Mouse (Mus musculus) right cerebral cortex, adult 18-20 months (tissue): ENCODE data around the gene Ccdc181.

Experiments used
- DNase-seq: peaks from one replicate; pipeline ENCODE4 v3.0.0; 2022; ENCODE audit warnings: mixed read lengths

The Ccdc181 gene

DNA sequence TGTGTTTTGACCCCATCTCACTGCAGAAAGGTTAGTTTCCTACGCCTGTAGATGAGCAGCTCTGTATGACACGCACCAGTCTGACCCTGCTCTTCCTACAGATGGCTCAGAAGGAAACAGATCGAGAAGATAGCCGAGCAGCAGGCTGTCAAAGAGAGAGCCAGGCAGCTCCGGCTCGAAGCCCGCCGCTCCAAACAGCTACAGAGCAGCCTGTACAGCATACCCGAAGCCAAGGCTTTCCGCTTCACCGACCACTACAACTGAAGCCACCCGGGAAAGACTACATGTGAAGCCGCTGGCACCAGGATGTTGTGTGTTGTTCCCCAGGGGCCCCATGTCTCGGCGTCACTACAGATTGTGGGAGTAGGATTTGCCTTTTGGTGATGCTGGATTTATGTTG lies 12.0 kb downstream of the Ccdc181 start:
- no peak for DNase-seq

GRCm38 (mm10) chr1:164292040-164292439 lies 16.7 kb downstream of the Ccdc181 start:
- no peak for DNase-seq

- DNase-seq = no peak
These were observed 18.7 kb downstream of the Ccdc181 start for GRCm38 (mm10) chr1:164294071-164294470.

GRCm38 (mm10) chr1:164296473-164296872 lies 21.1 kb downstream of the Ccdc181 start:
- DNase-seq = no peak

DNA sequence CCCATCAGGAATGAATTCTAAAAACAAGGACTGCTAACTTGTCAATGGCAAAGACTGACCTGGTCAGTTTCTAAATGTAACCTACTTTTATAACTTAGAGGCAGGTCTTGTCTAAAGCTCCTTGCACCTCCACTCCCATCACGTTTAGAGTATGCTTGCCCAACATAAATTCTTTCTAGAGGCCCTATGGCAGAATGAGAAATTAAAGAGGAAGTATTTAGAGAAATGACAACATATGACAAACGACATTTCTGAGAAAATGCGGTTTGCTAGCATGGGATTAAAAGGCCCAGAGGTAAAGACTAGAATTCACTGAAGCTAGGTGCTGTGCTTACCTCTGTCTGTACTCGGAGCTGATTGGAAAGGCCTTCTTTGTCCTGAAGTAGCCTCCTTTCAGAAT lies 26.6 kb downstream of the Ccdc181 start:
- DNase-seq = no peak

DNA sequence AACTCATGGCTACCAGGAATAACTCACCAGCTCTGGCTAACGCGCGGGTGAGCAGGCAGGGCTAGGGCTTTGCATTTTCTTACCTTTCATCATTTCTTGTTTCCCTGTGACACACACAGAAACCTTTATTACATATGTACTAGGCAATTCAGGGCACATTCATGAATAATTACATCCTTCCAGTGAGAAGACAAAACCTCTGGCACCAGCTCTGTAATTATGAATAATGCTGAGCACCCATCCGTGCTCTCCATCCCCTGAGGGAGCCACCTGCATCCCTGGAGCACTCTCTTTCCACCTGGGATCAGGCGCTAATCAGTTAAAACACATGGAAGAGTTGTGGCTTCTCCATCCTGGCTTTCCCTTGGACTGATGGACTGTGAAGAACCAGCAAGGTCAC lies 28.4 kb downstream of the Ccdc181 start, which contains the start of gene Nme7:
TSS of gene Nme7 (plus strand) at position 301 of the 400 bp plus-strand sequence.
- DNase-seq = no peak

DNA sequence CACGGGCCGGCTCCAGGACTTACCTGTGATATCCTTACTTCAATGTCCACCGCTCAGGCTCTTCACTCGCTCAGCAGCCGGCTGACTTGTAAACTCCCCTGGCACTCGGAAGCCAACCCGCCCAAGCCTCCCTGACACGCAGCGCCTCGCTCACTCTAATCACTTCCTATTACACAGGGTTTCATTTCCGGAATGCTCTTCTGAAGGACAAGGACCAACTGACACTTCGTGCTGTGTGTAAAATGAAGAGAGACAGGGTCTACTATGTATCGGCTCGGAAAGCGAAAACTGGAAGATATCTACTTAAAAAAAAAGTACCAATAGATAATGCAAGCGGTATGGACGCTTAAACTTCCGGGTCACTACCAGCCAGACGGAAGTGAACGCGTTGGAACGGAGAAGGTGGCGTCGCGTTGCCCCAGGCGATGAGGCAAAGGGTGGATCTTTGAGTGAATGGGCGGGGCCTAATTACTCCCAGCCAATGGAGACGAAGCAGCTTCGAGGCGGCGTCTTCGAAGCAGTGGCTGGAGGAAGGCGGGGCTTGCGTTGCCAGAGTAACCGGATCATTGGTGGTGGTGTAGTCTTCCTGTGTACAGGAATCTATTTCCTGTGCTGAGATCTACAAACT lies 31.9 kb downstream of the Ccdc181 start, which contains the start of gene Blzf1:
TSS of gene Blzf1 (minus strand) at position 366 of the 628 bp plus-strand sequence.
- peak; percentile 99 for DNase-seq

DNA sequence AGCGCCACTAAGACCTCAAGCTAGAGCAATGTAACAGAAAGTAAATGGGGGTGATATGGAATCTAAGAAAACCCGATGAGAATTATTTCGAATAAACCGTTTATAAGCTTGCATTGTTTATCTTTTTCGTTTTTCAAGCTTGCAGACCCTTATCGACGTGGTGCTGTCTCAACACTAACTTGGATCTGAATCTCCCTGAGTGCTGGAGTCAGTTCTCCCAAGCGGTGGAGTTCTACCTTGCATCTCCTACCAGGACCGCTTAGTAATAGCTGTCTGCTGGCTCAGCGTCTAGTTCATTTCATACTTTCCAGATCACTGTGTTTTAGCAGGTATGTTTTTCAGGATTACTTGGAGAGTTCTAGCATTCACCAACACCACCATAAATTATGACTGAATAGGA lies 32.5 kb downstream of the Ccdc181 start:
- no peak for DNase-seq

DNA sequence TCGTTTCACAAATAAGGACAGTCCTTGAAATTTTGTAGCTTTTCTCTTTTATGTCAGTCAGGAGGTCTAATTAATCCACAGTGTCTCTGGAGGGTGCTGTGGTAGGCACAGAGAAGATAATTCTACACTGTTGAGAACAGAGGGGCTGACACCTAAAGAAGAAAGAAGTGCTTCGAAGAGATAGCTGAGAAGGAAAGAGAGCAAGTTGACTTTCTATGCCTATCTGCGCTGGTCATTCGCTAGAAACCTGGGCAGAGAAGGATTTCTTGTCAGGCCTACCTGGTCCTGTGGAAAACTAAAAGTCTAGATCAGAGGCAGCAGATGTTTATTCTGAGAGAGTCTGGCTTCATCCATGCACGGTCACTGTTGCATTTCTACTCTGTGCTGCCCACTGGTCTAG lies 38.7 kb downstream of the Ccdc181 start:
- no peak for DNase-seq

DNA sequence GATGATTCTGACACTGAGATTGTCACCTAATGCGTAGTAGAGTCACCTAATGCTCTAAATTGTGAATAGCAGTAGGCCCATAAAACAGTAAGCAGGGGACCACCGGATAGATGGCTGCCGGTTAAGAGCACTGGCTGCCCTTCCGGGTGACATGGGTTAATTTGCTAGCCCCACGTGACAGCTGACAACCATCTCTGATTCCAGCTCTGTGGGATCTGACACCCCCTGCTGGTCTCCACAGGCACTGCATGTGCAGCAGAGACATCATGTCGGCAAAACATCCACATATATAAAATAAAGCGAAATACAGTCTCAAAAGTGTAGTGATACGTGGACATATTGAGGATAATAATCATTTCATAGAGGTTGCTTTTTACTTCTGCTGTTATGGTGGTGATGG lies 39.9 kb downstream of the Ccdc181 start:
- DNase-seq = peak; percentile 23

- DNase-seq = peak; percentile 71
These were observed 41.3 kb downstream of the Ccdc181 start for GRCm38 (mm10) chr1:164316697-164317096.

- DNase-seq = no peak
These were observed 41.9 kb downstream of the Ccdc181 start for GRCm38 (mm10) chr1:164317261-164317660.

DNA sequence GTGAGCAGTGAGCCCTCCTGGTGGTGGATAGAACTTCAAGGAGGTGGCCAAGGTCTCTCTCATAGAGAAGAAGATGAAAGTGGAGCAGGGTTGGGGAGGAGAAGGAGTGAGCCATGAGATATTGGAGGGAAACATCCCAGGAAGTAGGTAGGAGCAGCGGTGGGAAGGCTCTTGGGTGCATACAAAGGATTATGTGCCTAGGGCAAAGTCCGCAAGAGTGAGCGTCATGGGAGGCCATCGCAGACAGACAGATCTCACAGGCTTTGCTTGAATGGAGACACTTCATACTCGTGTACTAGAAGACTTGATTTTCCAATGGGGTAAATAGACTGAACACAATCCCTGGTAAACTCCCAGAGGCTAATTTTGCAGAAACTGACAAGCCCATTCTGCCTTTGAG lies 43.1 kb downstream of the Ccdc181 start:
- no peak for DNase-seq

DNA sequence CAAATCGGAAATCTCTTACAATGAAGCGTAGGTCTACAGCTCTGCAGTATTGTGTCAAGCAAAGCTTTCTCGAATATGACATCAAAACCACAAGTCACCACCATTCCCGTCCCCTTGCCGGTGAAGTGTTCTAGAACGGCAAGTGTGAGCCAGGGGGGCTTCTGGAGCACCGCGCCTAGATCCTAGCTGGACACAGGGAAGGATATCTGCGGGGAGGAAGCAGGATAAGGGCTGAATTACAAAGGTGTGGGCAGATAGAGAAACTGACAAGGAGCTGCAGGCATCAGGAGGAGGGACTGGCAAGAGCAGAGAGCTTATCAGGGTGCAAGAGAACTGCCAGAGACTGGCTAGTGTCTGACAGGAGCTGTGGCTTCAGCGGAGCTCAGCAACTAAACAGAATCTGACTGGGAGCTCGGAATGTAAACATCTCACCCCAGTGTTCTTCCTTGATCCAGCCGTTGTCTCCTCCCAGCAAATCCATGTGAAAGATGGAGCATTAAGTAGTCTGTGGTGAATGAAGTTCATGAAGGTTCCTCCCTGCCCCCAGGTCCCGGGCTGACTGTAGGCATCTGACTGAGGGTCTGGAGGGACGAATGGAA lies 44.3 kb downstream of the Ccdc181 start:
- no peak for DNase-seq

DNA sequence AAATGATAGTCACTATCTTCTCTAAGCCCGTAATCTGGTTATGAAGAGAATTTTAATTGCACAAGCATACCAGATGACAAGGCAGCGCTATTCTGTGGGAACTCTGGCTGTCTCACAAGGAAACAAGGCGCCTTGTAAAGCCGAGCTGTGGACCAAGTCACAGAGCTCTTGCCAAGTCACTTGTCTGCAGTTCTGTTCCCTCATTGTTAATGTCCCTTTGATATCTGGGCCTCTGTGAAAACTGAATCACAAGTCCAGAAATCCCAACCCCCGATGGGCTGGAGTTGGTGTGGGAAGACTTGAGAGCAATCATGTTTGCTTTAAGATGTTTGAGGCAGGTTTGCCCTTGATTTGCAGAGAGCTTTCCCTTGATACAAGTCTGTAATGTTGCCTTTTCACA lies 45.3 kb downstream of the Ccdc181 start:
- DNase-seq = peak; percentile 43

DNA sequence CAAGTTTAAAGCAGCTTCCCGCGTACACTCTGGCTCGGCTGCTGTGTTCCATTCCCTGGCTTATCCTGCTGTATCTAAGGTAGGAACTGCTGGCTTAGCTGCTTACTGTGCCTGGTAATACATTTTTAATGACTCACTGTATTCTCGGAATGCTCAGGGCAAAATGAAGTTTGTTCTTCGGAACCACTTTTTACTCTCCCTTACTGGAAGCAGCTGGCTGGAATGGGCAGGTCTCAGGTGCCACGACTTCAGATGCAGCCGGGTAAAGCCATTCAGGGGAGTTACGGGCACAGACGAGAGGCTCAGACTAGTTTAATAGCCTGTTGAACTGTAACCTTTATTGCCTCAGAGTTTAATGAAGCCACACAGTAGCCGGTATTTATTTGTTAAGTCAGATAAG lies 46.0 kb downstream of the Ccdc181 start:
- DNase-seq = no peak

DNA sequence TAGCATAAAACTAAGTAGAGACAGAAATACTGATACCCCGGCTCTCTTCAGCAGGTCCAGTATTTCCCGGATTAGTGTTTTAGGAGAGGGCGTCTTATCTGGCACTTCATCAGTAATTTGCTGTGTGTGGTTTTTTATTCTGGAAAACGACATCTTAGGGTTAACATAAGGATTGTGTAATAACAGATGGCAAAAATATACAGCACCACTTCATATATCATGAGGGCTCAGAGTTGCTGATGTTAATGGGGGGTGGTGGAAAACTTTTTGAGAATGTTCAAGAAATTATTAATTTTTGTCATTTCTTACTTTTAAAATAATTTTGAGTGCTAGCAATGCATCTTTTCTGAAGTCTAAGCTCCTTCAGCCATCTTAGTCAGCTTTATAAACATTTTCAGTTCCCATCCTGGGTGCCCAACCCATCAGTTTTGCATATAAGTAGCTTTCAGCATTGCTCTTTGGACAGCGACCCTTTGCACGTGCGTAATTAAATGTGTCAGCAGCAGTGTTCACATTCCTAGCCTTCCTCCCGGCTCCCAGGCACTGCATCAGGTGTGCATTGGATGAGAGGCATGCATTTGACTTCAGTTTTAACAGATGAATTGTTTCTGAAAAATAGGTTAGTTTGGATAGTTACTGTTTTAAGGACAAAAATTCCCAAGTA lies 47.7 kb downstream of the Ccdc181 start:
- DNase-seq = no peak

DNA sequence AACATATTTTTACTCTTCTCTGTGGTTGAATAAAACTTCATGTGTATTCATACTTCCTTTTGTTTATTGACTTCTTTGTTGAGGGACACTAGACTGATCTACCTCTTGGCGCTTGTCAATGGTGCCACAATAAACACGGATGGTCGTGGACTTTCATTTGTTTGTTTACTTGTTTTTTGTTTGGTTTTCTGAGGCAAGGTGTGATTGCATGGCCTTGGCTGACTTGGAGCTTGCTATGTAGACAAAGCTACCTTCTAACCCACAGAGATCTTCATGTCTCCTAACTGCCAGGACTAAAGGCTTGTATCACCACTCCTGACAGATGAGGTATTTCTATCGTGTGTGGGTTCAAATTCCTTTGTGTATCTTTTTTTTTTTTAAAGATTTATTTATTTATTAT lies 48.8 kb downstream of the Ccdc181 start:
- no peak for DNase-seq

- no peak for DNase-seq
These were observed 49.5 kb downstream of the Ccdc181 start for GRCm38 (mm10) chr1:164324878-164325277.

DNA sequence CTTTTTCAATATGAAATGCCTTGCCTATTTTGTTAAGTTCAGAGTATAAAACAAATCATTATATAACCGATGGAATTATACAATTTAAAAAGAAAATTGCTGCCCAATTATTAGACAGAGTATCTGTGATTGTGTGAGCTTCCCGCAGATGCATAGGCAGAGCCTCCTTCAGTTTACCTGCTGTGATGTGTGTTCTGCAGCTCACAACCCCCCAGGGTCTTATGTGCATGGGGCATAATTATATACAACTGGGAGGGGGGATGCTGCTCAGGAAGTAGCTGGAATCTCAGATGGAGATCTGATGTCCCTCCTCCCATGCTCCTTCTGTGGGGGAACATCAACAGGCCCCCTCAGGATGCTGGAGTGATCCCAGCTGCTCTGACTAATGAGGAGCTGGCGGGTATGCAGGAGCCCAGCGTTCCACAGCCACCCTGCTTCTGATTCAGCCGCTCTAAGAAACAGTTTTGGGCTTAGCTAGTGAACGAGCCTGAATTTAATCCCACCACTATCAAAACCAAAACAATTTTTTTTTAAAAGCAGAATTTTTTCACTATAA lies 51.3 kb downstream of the Ccdc181 start:
- peak; percentile 64 for DNase-seq

- DNase-seq = no peak
These were observed 52.4 kb downstream of the Ccdc181 start for GRCm38 (mm10) chr1:164327764-164328163.

DNA sequence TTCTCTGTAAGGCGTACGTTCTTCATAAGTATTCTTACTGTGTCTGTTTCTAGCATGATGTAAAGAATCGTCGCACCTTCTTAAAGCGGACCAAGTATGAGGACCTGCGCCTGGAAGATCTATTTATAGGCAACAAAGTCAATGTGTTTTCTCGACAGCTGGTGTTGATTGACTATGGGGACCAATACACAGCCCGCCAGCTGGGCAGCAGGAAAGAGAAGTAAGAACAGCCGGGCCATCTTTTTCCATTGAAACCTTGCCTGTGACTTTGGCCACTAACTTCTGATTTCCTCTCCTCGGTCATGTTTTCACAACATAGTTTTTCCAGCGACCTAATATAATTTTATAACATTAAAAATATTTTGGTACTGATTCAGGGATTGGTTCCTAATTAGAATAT lies 57.2 kb downstream of the Ccdc181 start:
- DNase-seq = no peak

GRCm38 (mm10) chr1:164335435-164335834 lies 60.0 kb downstream of the Ccdc181 start:
- DNase-seq = no peak

DNA sequence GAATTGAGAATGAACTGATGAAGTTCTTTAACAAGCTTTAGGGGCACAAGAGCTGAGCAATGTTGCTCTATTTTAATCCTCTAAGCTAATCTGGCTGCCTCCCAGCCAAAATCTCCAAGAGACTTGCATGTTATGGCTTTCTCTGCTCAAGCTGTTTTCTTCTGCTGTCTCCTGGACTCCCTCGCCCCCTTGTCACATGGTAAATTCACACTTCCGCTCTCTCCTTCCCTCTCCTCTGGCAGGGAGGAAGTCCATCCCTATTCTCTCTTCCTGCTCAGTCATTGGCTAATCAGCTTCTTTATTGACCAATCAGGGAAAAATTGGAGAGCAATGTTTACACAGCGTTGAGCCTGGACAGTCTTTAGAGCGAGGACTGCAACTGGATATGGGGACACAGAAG lies 60.5 kb downstream of the Ccdc181 start:
- DNase-seq = peak; percentile 63
